Mouse (Mus musculus) neural tube, embryonic 15.5 days (tissue): ENCODE results near the gene Arhgef28. TPM values are rescaled to one million over a fixed set of nuclear protein-coding genes. Genes with fewer than 3 reads are reported as not detected.
"Not testable (repeated sequence)": the region's sequence is repeated elsewhere in the genome, so short reads cannot be mapped to it uniquely, and the experiment has no call there.

Experiments used
- ATAC-seq: fragments of 200-750 bp; cut with Nextera tagmentation; 2 replicates; pipeline ENCODE4 v1.8.0; 2017; ENCODE audit warnings: mild to moderate bottlenecking, moderate TSS enrichment, moderate library complexity; ENCODE audit not compliant: low FRiP score
- H3K27ac ChIP-seq: fragments of 300-500 bp; sonication (generic); replicated peaks from 2 replicates; pipeline ENCODE4 v1.5.1; 2015; ENCODE audit warnings: mild to moderate bottlenecking, inconsistent platforms
- H3K27me3 ChIP-seq: fragments of 300-500 bp; sonication (generic); replicated peaks from 2 replicates; pipeline ENCODE4 v1.6.1; 2015; ENCODE audit warnings: inconsistent platforms
- H3K36me3 ChIP-seq: fragments of 300-500 bp; sonication (generic); 2 replicates; pipeline ENCODE4 v1.6.1; 2015; ENCODE audit warnings: inconsistent platforms
- H3K4me1 ChIP-seq: fragments of 300-500 bp; sonication (generic); 2 replicates; pipeline ENCODE4 v1.6.1; 2015; ENCODE audit warnings: inconsistent platforms
- H3K4me2 ChIP-seq: fragments of 300-500 bp; sonication (generic); 2 replicates; pipeline ENCODE4 v1.6.1; 2015; ENCODE audit warnings: inconsistent platforms, mild to moderate bottlenecking, moderate library complexity
- H3K4me3 ChIP-seq: fragments of 300-500 bp; sonication (generic); replicated peaks from 2 replicates; pipeline ENCODE4 v1.5.1; 2015; ENCODE audit warnings: mild to moderate bottlenecking, inconsistent platforms
- H3K9ac ChIP-seq: fragments of 300-500 bp; sonication (generic); replicated peaks from 2 replicates; pipeline ENCODE4 v1.6.1; 2015; ENCODE audit warnings: mild to moderate bottlenecking, inconsistent platforms
- H3K9me3 ChIP-seq: fragments of 300-500 bp; sonication (generic); replicated peaks from 2 replicates; pipeline ENCODE4 v1.6.1; 2016; ENCODE audit warnings: inconsistent platforms
- WGBS: fragments of 180-500 bp; shearing (Covaris S2); methylation state at CpG from one replicate; pipeline ENCODE4 v1.1.7; 2015; ENCODE audit warnings: mixed read lengths; 5-methylcytosine and 5-hydroxymethylcytosine counted together
- polyA plus RNA-seq: library from polyadenylated mRNA; unstranded; fragments of >200 nt; fragmentation: Nextera tagmentation; extraction: Ambion mirVana; gene quantifications from 2 replicates; pipeline ENCODE4 v1.2.1, GENCODE M21; 2015

The Arhgef28 gene
- polyA plus RNA-seq, 1 experiment from 2014 or later: 31.0 TPM

GRCm38 (mm10) chr13:98121124-98121470 lies 85.1 kb downstream of the Arhgef28 start:
- no peaks in the 10 kb centered on the region for H3K9me3 ChIP-seq
- ATAC-seq: no peak
- H3K9ac ChIP-seq: no peak overlapping the region
- no peak overlapping the region for H3K27ac ChIP-seq
- H3K27me3 ChIP-seq: no peaks in the 10 kb centered on the region
- H3K4me1 ChIP-seq: no peaks in the 10 kb centered on the region
- no peak overlapping the region for H3K4me3 ChIP-seq
- H3K4me2 ChIP-seq: no peak overlapping the region
- 78% methylated on average over 4 of the region's 4 CpGs for WGBS
- no peaks in the 10 kb centered on the region for H3K36me3 ChIP-seq

- 80% methylated on average over 11 of the region's 11 CpGs for WGBS
- no peak overlapping the region for H3K9ac ChIP-seq
- no peak for ATAC-seq
Observed at GRCm38 (mm10) chr13:98120356-98121123, 85.7 kb downstream of the Arhgef28 start.

GRCm38 (mm10) chr13:98118291-98118690 lies 87.9 kb downstream of the Arhgef28 start:
- no peaks in the 10 kb centered on the region for H3K4me1 ChIP-seq
- no peaks in the 10 kb centered on the region for H3K9me3 ChIP-seq
- no peak overlapping the region for H3K27ac ChIP-seq
- H3K4me2 ChIP-seq: no peak overlapping the region
- no peaks in the 10 kb centered on the region for H3K27me3 ChIP-seq
- no peaks in the 10 kb centered on the region for H3K36me3 ChIP-seq
- H3K4me3 ChIP-seq: no peak overlapping the region
- H3K9ac ChIP-seq: no peak overlapping the region
- WGBS: 82% methylated on average over 4 of the region's 4 CpGs
- no peak for ATAC-seq

More at GRCm38 (mm10) chr13:98120356-98121123, 85.7 kb downstream of the Arhgef28 start:
- no peaks in the 10 kb centered on the region for H3K27me3 ChIP-seq
- H3K4me3 ChIP-seq: no peak overlapping the region
- no peaks in the 10 kb centered on the region for H3K36me3 ChIP-seq
- H3K4me1 ChIP-seq: no peaks in the 10 kb centered on the region
- H3K27ac ChIP-seq: no peak overlapping the region; the same call in 1 of the 2 replicates
- no peak overlapping the region for H3K4me2 ChIP-seq
- no peaks in the 10 kb centered on the region for H3K9me3 ChIP-seq

GRCm38 (mm10) chr13:98117566-98118254 lies 88.5 kb downstream of the Arhgef28 start:
- Histone ChIP-seq H3K27ac (no peak overlapping the region), H3K4me3 (no peak overlapping the region), H3K4me1 (no peaks in the 10 kb centered on the region), H3K9me3 (no peaks in the 10 kb centered on the region), H3K27me3 (no peaks in the 10 kb centered on the region), H3K4me2 (no peak overlapping the region), H3K9ac (no peak overlapping the region), H3K36me3 (no peaks in the 10 kb centered on the region)
- ATAC-seq: no peak
- WGBS: 80% methylated on average over 7 of the region's 7 CpGs

- Histone ChIP-seq H3K9ac (no peak overlapping the region), H3K36me3 (no peaks in the 10 kb centered on the region), H3K4me2 (no peak overlapping the region), H3K4me3 (no peak overlapping the region), H3K9me3 (no peaks in the 10 kb centered on the region), H3K27ac (no peak overlapping the region), H3K27me3 (no peaks in the 10 kb centered on the region), H3K4me1 (no peaks in the 10 kb centered on the region)
- no peak for ATAC-seq
- WGBS: 81% methylated on average over 6 of the region's 6 CpGs
Observed at GRCm38 (mm10) chr13:98115650-98116049, 90.6 kb downstream of the Arhgef28 start.

- Histone ChIP-seq H3K4me3 (no peak overlapping the region), H3K4me1 (no peaks in the 10 kb centered on the region), H3K36me3 (no peaks in the 10 kb centered on the region), H3K4me2 (no peak overlapping the region), H3K27ac (no peak overlapping the region), H3K9ac (no peak overlapping the region), H3K9me3 (no peaks in the 10 kb centered on the region), H3K27me3 (no peaks in the 10 kb centered on the region)
- no peak for ATAC-seq
- WGBS: 78% methylated on average over 4 of the region's 4 CpGs
Observed at GRCm38 (mm10) chr13:98115051-98115450, 91.2 kb downstream of the Arhgef28 start.

- H3K27ac ChIP-seq: no peak overlapping the region
- H3K4me3 ChIP-seq: no peak overlapping the region
- 61% methylated on average over 7 of the region's 7 CpGs for WGBS
- no peak overlapping the region for H3K9ac ChIP-seq
- H3K9me3 ChIP-seq: no peaks in the 10 kb centered on the region
- no peaks in the 10 kb centered on the region for H3K4me1 ChIP-seq
- H3K27me3 ChIP-seq: no peaks in the 10 kb centered on the region
- H3K4me2 ChIP-seq: no peak overlapping the region
- no peak for ATAC-seq
- H3K36me3 ChIP-seq: no peaks in the 10 kb centered on the region
Observed at GRCm38 (mm10) chr13:98112812-98113503, 93.3 kb downstream of the Arhgef28 start.

GRCm38 (mm10) chr13:98111531-98111930 lies 94.7 kb downstream of the Arhgef28 start:
- no peaks in the 10 kb centered on the region for H3K4me1 ChIP-seq
- H3K27me3 ChIP-seq: no peaks in the 10 kb centered on the region
- no peaks in the 10 kb centered on the region for H3K36me3 ChIP-seq
- peaks cover 4% of the 10 kb centered on the region; the same call in 1 of the 2 replicates for H3K9me3 ChIP-seq
- no peak overlapping the region for H3K9ac ChIP-seq
- no peak overlapping the region for H3K4me3 ChIP-seq
- no peak overlapping the region for H3K4me2 ChIP-seq
- H3K27ac ChIP-seq: no peak overlapping the region
- no peak for ATAC-seq
- 92% methylated on average over 5 of the region's 5 CpGs for WGBS

GRCm38 (mm10) chr13:98111021-98111420 lies 95.2 kb downstream of the Arhgef28 start:
- H3K36me3 ChIP-seq: no peaks in the 10 kb centered on the region
- 77% methylated on average over 2 of the region's 2 CpGs for WGBS
- H3K4me3 ChIP-seq: no peak overlapping the region
- no peak overlapping the region for H3K9ac ChIP-seq
- H3K27ac ChIP-seq: no peak overlapping the region
- no peaks in the 10 kb centered on the region for H3K4me1 ChIP-seq
- H3K4me2 ChIP-seq: no peak overlapping the region
- no peaks in the 10 kb centered on the region for H3K27me3 ChIP-seq
- H3K9me3 ChIP-seq: peaks cover 5% of the 10 kb centered on the region; the same call in 1 of the 2 replicates
- ATAC-seq: no peak

GRCm38 (mm10) chr13:98108481-98108880 lies 97.8 kb downstream of the Arhgef28 start:
- 94% methylated on average over 3 of the region's 3 CpGs for WGBS
- H3K27me3 ChIP-seq: not testable (repeated sequence)

GRCm38 (mm10) chr13:98107621-98108020 lies 98.6 kb downstream of the Arhgef28 start:
- no peak overlapping the region for H3K9ac ChIP-seq
- no peaks in the 10 kb centered on the region for H3K36me3 ChIP-seq
- no peaks in the 10 kb centered on the region for H3K4me1 ChIP-seq
- no peak overlapping the region for H3K4me2 ChIP-seq
- peaks cover 5% of the 10 kb centered on the region; the same call in 1 of the 2 replicates for H3K9me3 ChIP-seq
- H3K4me3 ChIP-seq: no peak overlapping the region
- H3K27ac ChIP-seq: no peak overlapping the region
- H3K27me3 ChIP-seq: no peaks in the 10 kb centered on the region
- WGBS: 81% methylated on average over 2 of the region's 2 CpGs
- ATAC-seq: no peak

More at GRCm38 (mm10) chr13:98108481-98108880, 97.8 kb downstream of the Arhgef28 start:
- not testable (repeated sequence) for H3K4me1 ChIP-seq, H3K4me3 ChIP-seq, H3K4me2 ChIP-seq, H3K9ac ChIP-seq, H3K27ac ChIP-seq, ATAC-seq, H3K9me3 ChIP-seq, H3K36me3 ChIP-seq
